Mouse (Mus musculus): Measurements from ENCODE around the gene Aspa.
A peak's percentile ranks its signal among the peaks of the same experiment; 100 is the strongest.
"Not testable (repeated sequence)": the region's sequence is repeated elsewhere in the genome, so short reads cannot be mapped to it uniquely, and the experiment has no call there.

The Aspa gene

GRCm38 (mm10) chr11:73329442-73329841, at the start of gene Aspa, which contains the start of the genes Gm49340 and Spata22:
Gene Aspa (minus strand): TSS chr11:73329596.
Gene Gm49340 (plus strand): TSS chr11:73329741.
Gene Spata22 (plus strand): TSS chr11:73329741.
- no peak for DNase-seq (ENCODE audit: low spot score in 2 of 2)

- no peak for DNase-seq (ENCODE audit: low spot score in 2 of 2)
Measured at GRCm38 (mm10) chr11:73370946-73371345, 41.5 kb upstream of the Aspa start, which contains the start of gene Olfr376. Gene Olfr376 (plus strand): TSS chr11:73371246.

- no peak for DNase-seq (ENCODE audit: low spot score in 2 of 2)
Measured at GRCm38 (mm10) chr11:73350483-73350882, 21.1 kb upstream of the Aspa start, which contains the start of gene Olfr20. Gene Olfr20 (plus strand): TSS chr11:73350783.

- DNase-seq (ENCODE audit: low spot score in 2 of 2), result no peak
Measured at GRCm38 (mm10) chr11:73336919-73337318, 7.5 kb upstream of the Aspa start.

- DNase-seq (ENCODE audit: low spot score in 2 of 2), result no peak
Measured at GRCm38 (mm10) chr11:73333357-73333756, 4.0 kb upstream of the Aspa start.

GRCm38 (mm10) chr11:73327361-73327760, 2.0 kb downstream of the Aspa start:
- peak in 1 of 2 experiments; percentile 22 for DNase-seq (ENCODE audit: low spot score in 2 of 2)

GRCm38 (mm10) chr11:73326485-73326886, 2.9 kb downstream of the Aspa start:
- DNase-seq (ENCODE audit: low spot score in 2 of 2), result no peak

GRCm38 (mm10) chr11:73323906-73324830, 5.2 kb downstream of the Aspa start:
- no peak for DNase-seq (ENCODE audit: low spot score in 2 of 2)

GRCm38 (mm10) chr11:73321064-73321463, 8.3 kb downstream of the Aspa start:
- not testable (repeated sequence) for DNase-seq (ENCODE audit: low spot score in 2 of 2)

GRCm38 (mm10) chr11:73318581-73318980, 10.8 kb downstream of the Aspa start:
- not testable (repeated sequence) for DNase-seq (ENCODE audit: low spot score in 2 of 2)

GRCm38 (mm10) chr11:73315961-73316360, 13.4 kb downstream of the Aspa start:
- no peak for DNase-seq (ENCODE audit: low spot score in 2 of 2)

GRCm38 (mm10) chr11:73303123-73303522, 26.3 kb downstream of the Aspa start:
- no peak for DNase-seq (ENCODE audit: low spot score in 2 of 2)

- DNase-seq (ENCODE audit: low spot score in 2 of 2), result no peak
Measured at GRCm38 (mm10) chr11:73289621-73290020, 39.8 kb downstream of the Aspa start.

- no peak for DNase-seq (ENCODE audit: low spot score in 2 of 2)
Measured at GRCm38 (mm10) chr11:73284351-73284750, 45.0 kb downstream of the Aspa start.

- DNase-seq (ENCODE audit: low spot score in 2 of 2), result no peak
Measured at GRCm38 (mm10) chr11:73283926-73284325, 45.5 kb downstream of the Aspa start.

- DNase-seq (ENCODE audit: low spot score in 2 of 2), result no peak
Measured at GRCm38 (mm10) chr11:73283369-73283768, 46.0 kb downstream of the Aspa start.

- peak; percentile 72 to 87 for DNase-seq (ENCODE audit: low spot score in 2 of 2)
Measured at GRCm38 (mm10) chr11:73281528-73282027, 47.8 kb downstream of the Aspa start.

GRCm38 (mm10) chr11:73280710-73281109, 48.7 kb downstream of the Aspa start:
- no peak for DNase-seq (ENCODE audit: low spot score in 2 of 2)

- DNase-seq (ENCODE audit: low spot score in 2 of 2), result no peak
Measured at GRCm38 (mm10) chr11:73274821-73275220, 54.6 kb downstream of the Aspa start.

- DNase-seq (ENCODE audit: low spot score in 2 of 2), result no peak
Measured at GRCm38 (mm10) chr11:73267267-73267666, 62.1 kb downstream of the Aspa start, which contains the start of gene Trpv3. Gene Trpv3 (plus strand): TSS chr11:73267388.

GRCm38 (mm10) chr11:73261385-73261784, 68.0 kb downstream of the Aspa start:
- DNase-seq (ENCODE audit: low spot score in 2 of 2), result no peak

- no peak for DNase-seq (ENCODE audit: low spot score in 2 of 2)
Measured at GRCm38 (mm10) chr11:73260457-73260856, 68.9 kb downstream of the Aspa start.

GRCm38 (mm10) chr11:73258664-73259063, 70.7 kb downstream of the Aspa start:
- no peak for DNase-seq (ENCODE audit: low spot score in 2 of 2)
